Mouse (Mus musculus) hindbrain, embryonic 13.5 days (tissue): ENCODE results near the gene Ddit4. TPM values are rescaled to one million over a fixed set of nuclear protein-coding genes. Genes with fewer than 3 reads are reported as not detected.
A peak's percentile ranks its signal among the peaks of the same experiment; 100 is the strongest.

Source experiments
- ATAC-seq: fragments of 200-750 bp; cut with Nextera tagmentation; 2 replicates; pipeline ENCODE4 v1.8.0; 2017; ENCODE audit warnings: moderate TSS enrichment; ENCODE audit not compliant: low FRiP score
- H3K27ac ChIP-seq: fragments of 300-500 bp; sonication (generic); 2 replicates; pipeline ENCODE4 v1.5.1; 2015; ENCODE audit warnings: inconsistent platforms, mild to moderate bottlenecking, moderate library complexity
- H3K27me3 ChIP-seq: fragments of 300-500 bp; sonication (generic); 2 replicates; pipeline ENCODE4 v1.6.1; 2015; ENCODE audit warnings: mild to moderate bottlenecking, inconsistent platforms
- H3K36me3 ChIP-seq: fragments of 300-500 bp; sonication (generic); 2 replicates; pipeline ENCODE4 v1.6.1; 2015; ENCODE audit warnings: mild to moderate bottlenecking, inconsistent platforms
- H3K4me1 ChIP-seq: fragments of 300-500 bp; sonication (generic); replicated peaks from 2 replicates; pipeline ENCODE4 v1.6.1; 2015; ENCODE audit warnings: inconsistent platforms
- H3K4me2 ChIP-seq: fragments of 300-500 bp; sonication (generic); 2 replicates; pipeline ENCODE4 v1.6.1; 2015; ENCODE audit warnings: inconsistent platforms, mild to moderate bottlenecking, moderate library complexity
- H3K4me3 ChIP-seq: fragments of 300-500 bp; sonication (generic); 2 replicates; pipeline ENCODE4 v1.5.1; 2015; ENCODE audit warnings: mild to moderate bottlenecking, inconsistent platforms
- H3K9ac ChIP-seq: fragments of 300-500 bp; sonication (generic); 2 replicates; pipeline ENCODE4 v1.6.1; 2015; ENCODE audit warnings: mild to moderate bottlenecking, inconsistent platforms
- H3K9me3 ChIP-seq: fragments of 300-500 bp; sonication (generic); 2 replicates; pipeline ENCODE4 v1.6.1; 2016; ENCODE audit warnings: inconsistent platforms
- WGBS: fragments of 180-500 bp; shearing (Covaris S2); methylation state at CpG from one replicate; pipeline ENCODE4 v1.1.7; 2015; 5-methylcytosine and 5-hydroxymethylcytosine counted together
- polyA plus RNA-seq: library from polyadenylated mRNA; unstranded; fragments of >200 nt; fragmentation: Nextera tagmentation; extraction: Ambion mirVana; gene quantifications from 2 replicates; pipeline ENCODE4 v1.2.1, GENCODE M21; 2015

The Ddit4 gene
- polyA plus RNA-seq, 1 experiment from 2014 or later: 69.6 TPM

DNA sequence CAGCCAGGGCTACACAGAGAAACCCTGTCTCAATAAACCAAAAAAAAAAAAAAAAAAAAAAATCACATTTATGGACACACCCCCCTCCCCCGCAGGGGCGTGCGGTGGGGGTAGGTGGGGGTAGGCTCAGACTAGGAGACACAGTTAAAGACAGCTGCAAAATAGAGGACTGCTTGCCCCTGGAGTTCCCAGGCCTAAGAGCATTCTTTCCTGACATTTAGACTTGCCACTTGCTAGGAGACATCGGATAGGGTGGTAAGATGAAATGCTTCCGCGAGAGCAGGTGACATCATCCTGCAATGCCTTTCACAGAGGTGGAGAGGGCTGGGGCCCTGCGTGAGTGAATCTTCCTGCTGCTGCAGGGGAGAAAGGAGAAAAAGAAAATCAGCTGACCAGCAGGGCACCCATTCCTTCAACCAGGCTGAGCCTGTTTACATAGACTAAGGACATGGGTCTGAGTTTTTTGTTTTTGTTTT, 2.0 kb upstream of the Ddit4 start:
- Histone ChIP-seq H3K9ac (no peak overlapping the region), H3K4me3 (no peak overlapping the region), H3K27ac (peak overlapping the region; percentile 9; the same call in 1 of the 2 replicates), H3K4me2 (no peak overlapping the region), H3K27me3 (no peaks in the 10 kb centered on the region), H3K36me3 (no peaks in the 10 kb centered on the region), H3K9me3 (no peaks in the 10 kb centered on the region), H3K4me1 (peaks cover 56% of the 10 kb centered on the region)
- WGBS: 37% methylated on average over 7 of the region's 7 CpGs
- no peak for ATAC-seq

DNA sequence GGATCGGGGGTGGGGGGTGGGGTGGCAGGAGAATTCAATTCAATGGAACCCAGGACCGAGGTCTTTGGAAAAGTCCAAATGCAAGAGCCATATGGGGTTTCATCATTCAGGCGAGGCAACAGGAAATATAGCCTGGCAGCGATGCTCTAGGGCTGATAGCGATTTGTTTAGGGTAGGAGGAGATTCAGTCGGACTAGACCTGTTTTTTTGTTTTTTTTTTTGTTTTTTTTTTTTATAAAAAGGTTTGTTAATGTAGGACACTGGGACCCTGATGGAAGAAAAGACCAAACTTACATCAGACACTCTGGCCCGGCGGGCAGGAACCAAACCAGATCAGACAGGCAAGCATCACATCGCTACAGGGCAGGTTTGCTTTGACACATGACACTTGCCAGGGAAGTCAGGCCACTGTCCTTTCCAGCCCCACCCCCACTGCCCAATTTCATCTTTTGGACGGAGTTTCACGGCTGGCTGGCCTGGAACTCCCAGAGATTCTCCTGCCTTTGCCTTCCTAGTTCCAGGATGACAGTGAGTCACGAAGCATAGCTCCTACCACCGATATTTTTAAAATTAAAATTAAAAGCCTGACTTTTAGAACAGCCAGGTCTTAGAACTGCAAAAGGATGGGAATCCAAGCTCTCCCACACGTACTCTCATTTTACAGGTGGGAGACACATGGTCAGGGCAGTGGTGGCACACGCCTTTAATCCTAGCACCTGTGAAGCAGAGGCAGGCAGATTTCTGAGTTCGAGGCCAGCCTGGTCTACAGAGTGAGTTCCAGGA, 1.3 kb upstream of the Ddit4 start:
- no peak for ATAC-seq
- Histone ChIP-seq H3K4me3 (peak overlapping the region; percentile 95), H3K27me3 (no peaks in the 10 kb centered on the region), H3K4me1 (peaks cover 56% of the 10 kb centered on the region), H3K9ac (peak overlapping the region; percentile 76), H3K4me2 (peak overlapping the region; percentile 95), H3K9me3 (no peaks in the 10 kb centered on the region), H3K36me3 (no peaks in the 10 kb centered on the region), H3K27ac (peak overlapping the region; percentile 97)
- 21% methylated on average over 16 of the region's 16 CpGs for WGBS

DNA sequence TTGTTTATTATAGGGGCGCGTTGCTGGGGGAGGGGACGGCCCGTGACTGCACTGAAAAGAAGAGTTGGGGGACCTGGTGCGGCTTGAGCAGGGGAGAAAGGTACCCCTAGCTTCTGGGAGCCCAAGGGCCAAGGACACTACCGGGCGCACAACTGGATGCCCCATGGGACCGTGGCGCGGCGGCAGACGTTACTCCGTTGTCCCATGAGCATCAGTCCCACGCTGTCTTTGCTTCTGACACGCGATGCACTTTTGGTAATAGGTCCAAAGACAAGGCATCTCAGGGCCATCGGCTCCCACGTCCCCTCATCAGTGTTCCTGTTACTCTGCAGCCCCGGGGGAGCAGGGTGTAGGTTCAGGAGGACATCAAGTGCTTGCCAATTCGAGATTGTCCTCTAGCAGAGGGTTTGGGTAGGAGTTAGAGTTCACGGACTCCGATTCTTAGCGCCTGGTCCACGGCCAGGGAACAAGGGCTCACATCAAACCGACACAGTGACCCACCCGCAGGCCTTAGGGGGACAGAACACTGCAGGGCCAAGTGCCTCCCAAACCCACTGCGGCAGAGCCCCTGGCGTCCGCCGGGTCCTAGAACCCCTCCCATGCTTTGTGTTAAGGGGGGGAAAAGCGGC, 632 bp upstream of the Ddit4 start:
- 0% methylated on average over 31 of the region's 31 CpGs for WGBS
- Histone ChIP-seq H3K4me1 (peaks cover 54% of the 10 kb centered on the region), H3K9ac (peak overlapping the region; percentile 76), H3K27me3 (no peaks in the 10 kb centered on the region), H3K4me2 (peak overlapping the region; percentile 95), H3K9me3 (no peaks in the 10 kb centered on the region), H3K27ac (peak overlapping the region; percentile 97), H3K36me3 (no peaks in the 10 kb centered on the region), H3K4me3 (peak overlapping the region; percentile 95)
- ATAC-seq: peak; percentile 25

DNA sequence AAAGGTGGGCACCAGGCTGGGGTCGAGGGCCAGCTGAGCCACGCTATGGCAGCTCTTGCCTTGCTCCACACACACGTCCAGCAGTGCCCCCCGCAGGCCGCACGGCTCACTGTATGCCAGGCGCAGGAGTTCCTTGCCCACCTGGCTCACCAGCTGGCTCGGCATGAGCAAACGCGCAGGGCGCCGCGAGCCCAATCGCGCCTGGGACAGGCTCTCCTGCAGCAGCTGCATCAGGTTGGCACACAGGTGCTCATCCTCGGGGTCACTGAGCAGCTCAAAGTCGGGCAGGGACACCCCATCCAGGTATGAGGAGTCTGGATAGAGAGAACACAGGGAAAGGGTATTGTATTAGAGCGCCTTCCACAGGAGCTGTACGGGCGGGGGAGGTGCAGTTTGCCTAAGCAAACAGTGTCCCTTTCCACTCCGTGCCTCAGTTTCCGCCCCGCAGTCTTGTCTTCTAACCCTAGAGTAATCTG, 880 bp downstream of the Ddit4 start:
- Histone ChIP-seq H3K4me2 (peak overlapping the region; percentile 95), H3K4me1 (peaks cover 43% of the 10 kb centered on the region), H3K27ac (peak overlapping the region; percentile 97), H3K27me3 (no peaks in the 10 kb centered on the region), H3K9me3 (no peaks in the 10 kb centered on the region), H3K4me3 (peak overlapping the region; percentile 95), H3K36me3 (no peaks in the 10 kb centered on the region), H3K9ac (peak overlapping the region; percentile 98)
- WGBS: under 1% methylated on average over 23 of the region's 23 CpGs
- peak; percentile 37 for ATAC-seq

DNA sequence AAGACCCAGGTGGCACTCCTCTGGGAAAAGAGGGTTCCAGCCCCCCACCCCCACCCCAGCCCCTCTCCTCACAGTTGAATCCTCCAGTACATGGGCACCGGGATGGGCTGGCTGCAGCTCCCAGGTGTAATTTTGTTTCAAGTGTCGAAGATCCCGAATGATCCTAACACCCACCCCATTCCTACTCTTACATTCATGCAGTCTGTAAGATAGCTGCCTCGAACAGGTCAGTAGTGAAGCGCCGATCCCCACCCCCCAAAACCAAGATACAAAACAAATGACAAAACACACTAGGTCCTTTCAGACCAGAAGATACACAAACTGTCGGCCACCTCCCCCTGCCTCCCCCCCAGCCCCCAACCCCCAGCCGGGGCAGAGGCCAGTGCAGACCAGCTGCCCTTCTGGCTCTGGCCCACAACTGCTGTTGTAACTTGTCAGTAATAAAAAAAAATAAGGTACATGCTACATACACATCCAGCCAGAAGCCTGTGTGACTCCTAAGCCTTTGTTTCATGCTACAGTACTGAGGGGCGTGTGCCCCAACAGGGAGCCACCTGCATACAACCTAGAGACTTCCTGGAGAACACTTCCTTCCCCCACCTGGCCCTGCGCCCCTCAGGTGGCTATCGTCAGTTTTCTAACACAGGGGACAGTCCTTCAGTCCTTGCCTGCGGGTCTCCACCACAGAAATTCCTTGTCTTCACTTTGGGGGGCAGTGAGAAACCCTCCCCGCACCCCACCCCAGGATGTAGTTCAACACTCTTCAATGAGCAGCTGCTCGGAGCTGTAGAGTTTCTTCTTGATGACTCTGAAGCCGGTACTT, 1.6 kb downstream of the Ddit4 start:
- Histone ChIP-seq H3K4me1 (peaks cover 43% of the 10 kb centered on the region), H3K4me2 (peak overlapping the region; percentile 95), H3K27me3 (no peaks in the 10 kb centered on the region), H3K27ac (peak overlapping the region; percentile 97), H3K4me3 (peak overlapping the region; percentile 95), H3K9ac (peak overlapping the region; percentile 98), H3K36me3 (no peaks in the 10 kb centered on the region), H3K9me3 (no peaks in the 10 kb centered on the region)
- ATAC-seq: no peak
- 35% methylated on average over 15 of the region's 15 CpGs for WGBS

DNA sequence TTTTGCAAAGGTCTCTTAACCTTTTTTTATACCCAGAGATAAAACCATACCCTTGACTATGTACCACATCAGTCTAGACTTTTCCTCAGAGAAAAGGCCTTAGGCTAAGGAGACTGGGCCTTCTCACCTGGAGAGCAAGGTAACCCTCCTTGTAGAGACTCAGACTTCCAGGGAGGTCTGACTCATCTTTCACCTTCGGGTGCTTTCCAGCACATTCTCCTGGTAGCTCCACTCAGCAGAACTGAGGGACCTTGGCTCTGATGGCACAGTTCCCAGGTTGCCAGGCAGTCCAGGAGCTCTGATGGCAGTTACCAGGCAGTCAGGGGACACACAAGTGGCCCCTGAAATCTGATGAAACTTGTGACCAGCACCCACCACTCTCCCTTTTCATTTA, 2.4 kb downstream of the Ddit4 start:
- no peaks in the 10 kb centered on the region for H3K9me3 ChIP-seq
- H3K36me3 ChIP-seq: no peaks in the 10 kb centered on the region
- H3K9ac ChIP-seq: peak overlapping the region; percentile 98
- 67% methylated on average over 1 of the region's 1 CpGs for WGBS
- 0 out of 2 replicates have a peak overlapping the region, but pooled peaks have one; percentile 55 for H3K27ac ChIP-seq
- peak overlapping the region; percentile 95 for H3K4me2 ChIP-seq
- H3K4me1 ChIP-seq: peaks cover 43% of the 10 kb centered on the region
- ATAC-seq: no peak
- no peaks in the 10 kb centered on the region for H3K27me3 ChIP-seq
- peak overlapping the region; percentile 95 for H3K4me3 ChIP-seq

DNA sequence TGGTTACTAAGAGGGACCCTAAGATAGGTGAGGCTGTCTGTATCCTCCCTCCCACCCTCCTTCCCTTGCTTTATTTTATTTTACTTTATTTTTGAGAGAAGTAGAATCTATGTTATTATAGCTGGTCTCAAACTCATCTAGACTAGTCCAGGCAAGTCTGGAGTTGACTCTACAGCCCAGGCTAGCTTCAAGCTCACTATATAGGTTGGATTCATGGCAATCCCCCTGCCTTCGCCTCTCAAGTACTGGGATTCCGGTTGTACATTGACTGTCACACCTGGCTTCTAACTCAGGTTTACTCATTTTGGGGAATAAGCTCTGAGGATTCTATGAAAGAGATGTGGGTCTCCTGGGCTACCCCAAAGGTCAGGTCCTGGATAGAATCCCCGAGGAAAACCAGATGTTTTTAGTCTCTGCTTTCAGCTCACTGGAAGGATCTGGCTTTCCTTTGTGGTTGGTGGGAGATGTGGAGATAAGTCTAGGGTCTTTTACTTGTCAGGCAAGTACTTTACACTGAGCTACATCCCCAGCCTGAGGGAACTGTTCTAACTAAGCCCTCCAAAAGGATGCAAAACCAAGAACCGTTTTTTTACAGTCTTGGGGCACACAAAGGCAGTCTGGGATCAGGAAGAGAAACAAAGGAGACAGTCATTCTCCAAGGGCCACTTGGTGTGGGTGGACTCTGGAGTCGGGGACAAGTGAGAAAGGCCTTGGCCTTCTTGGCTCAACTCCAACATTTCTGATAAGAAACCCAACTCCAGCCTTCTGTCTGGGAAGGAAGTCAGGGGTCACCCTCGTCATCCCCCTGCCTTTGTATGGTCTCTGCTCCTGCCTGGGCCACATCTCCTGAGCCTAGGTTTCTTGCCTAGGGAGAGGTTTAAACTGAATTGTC, 3.0 kb downstream of the Ddit4 start:
- no peaks in the 10 kb centered on the region for H3K36me3 ChIP-seq
- no peaks in the 10 kb centered on the region for H3K9me3 ChIP-seq
- peak overlapping the region; percentile 95 for H3K4me2 ChIP-seq
- no peaks in the 10 kb centered on the region for H3K27me3 ChIP-seq
- no peak overlapping the region for H3K9ac ChIP-seq
- H3K4me3 ChIP-seq: peak overlapping the region; percentile 95; the same call in 1 of the 2 replicates
- peak overlapping the region; percentile 55 for H3K27ac ChIP-seq
- ATAC-seq: no peak
- peaks cover 46% of the 10 kb centered on the region for H3K4me1 ChIP-seq
- 56% methylated on average over 6 of the region's 6 CpGs for WGBS

DNA sequence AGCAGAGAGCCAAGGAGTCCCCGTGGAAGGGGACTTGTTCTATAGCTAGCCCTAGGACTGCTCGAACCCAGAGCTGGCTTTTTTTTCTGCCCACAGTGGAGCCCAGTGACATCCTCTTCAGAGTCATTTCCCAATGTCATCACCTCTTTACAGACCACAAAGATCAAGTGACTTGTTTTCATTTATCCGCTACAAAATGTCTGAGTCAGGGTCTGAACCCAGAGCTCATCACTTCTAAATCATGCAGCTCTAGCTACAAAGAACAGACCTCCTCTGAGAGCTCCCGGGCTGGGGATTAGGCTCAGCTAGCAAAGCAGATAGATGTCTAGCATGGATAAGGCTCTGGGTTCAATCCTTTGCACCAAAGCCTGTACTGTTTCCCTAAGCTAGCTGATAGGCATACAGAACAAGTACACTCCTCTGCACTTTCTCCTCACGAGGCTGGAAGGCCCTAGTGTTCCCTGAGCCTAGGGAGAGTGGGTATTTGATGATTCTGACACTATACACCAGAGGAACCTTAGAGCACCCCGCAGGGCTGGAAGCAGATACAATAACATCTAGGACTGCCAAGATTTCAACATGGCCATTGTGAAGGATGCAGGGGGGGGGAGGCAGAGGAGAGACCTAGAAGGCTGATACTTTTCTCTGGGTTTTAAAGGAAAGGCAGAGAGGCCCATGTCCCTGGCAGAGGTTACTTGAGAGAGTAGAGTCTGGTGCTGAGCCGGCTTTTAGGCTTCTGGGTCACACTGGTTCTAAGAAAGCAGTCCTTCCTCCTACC, 4.1 kb downstream of the Ddit4 start:
- 64% methylated on average over 7 of the region's 7 CpGs for WGBS
- H3K36me3 ChIP-seq: no peaks in the 10 kb centered on the region
- no peaks in the 10 kb centered on the region for H3K9me3 ChIP-seq
- H3K4me2 ChIP-seq: no peak overlapping the region
- H3K27ac ChIP-seq: peak overlapping the region; percentile 55; the same call in 1 of the 2 replicates
- H3K4me3 ChIP-seq: no peak overlapping the region
- no peak overlapping the region for H3K9ac ChIP-seq
- H3K4me1 ChIP-seq: peaks cover 50% of the 10 kb centered on the region
- no peaks in the 10 kb centered on the region for H3K27me3 ChIP-seq
- ATAC-seq: no peak

DNA sequence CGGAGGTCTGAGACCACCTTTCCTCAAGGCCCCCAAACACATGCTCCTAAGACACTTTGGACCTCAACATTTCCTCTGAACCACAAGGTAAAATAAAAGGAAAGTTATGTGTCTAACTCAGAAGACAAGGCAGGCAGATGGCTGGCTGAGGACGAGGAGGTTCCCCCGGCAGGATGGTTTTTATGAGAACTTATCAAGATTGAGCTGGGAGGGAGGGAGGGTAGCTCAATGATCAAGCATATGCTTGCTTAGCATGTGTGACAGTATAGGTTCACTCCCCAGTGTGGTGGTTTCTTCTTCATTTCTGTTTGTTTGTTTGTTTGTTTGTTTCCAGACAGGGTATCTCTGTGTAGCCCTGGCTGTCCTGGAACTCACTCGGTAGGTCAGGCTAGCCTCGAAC, 5.3 kb downstream of the Ddit4 start:
- ATAC-seq: no peak
- WGBS: 94% methylated on average over 5 of the region's 5 CpGs
- H3K4me2 ChIP-seq: no peak overlapping the region
- no peak overlapping the region for H3K9ac ChIP-seq
- H3K4me1 ChIP-seq: peaks cover 52% of the 10 kb centered on the region
- H3K9me3 ChIP-seq: no peaks in the 10 kb centered on the region
- H3K4me3 ChIP-seq: no peak overlapping the region
- H3K36me3 ChIP-seq: no peaks in the 10 kb centered on the region
- no peaks in the 10 kb centered on the region for H3K27me3 ChIP-seq
- no peak overlapping the region for H3K27ac ChIP-seq

DNA sequence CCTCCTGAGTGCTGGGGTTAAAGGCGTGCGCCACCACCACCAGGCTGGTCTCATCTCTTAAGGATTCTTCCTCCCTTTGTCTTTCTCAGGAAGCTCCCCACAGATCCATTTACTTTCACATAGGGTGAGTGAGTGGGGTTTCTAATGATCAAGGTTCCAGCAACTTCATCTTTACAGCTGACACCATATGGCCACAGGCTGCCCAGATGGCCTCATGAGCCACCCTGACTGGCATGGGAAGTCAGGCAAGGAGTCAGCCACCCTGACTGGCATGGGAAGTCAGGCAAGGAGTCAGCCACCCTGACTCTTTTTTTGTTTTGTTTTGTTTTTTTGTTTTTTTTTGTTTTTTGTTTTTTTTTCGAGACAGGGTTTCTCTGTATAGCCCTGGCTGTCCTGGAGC, 6.2 kb downstream of the Ddit4 start:
- Histone ChIP-seq H3K9me3 (no peaks in the 10 kb centered on the region), H3K4me2 (no peak overlapping the region), H3K4me3 (no peak overlapping the region), H3K27ac (no peak overlapping the region), H3K9ac (no peak overlapping the region), H3K27me3 (no peaks in the 10 kb centered on the region), H3K36me3 (no peaks in the 10 kb centered on the region), H3K4me1 (peaks cover 49% of the 10 kb centered on the region)
- WGBS: 93% methylated on average over 3 of the region's 3 CpGs
- ATAC-seq: no peak
